Mouse (Mus musculus) layer of hippocampus, adult 9-11 months (tissue): ENCODE measurements around the gene Grm4.
"Not testable (repeated sequence)": the region's sequence is repeated elsewhere in the genome, so short reads cannot be mapped to it uniquely, and the experiment has no call there.

Experiments
- DNase-seq: peaks from one replicate; pipeline ENCODE4 v3.0.0; 2022

Gene Grm4

GRCm38 (mm10) chr17:27385513-27386261 is 135.5 kb downstream of the Grm4 start:
- DNase-seq = no peak

GRCm38 (mm10) chr17:27382916-27383315 is 138.3 kb downstream of the Grm4 start:
- no peak for DNase-seq

GRCm38 (mm10) chr17:27380911-27381459 is 140.2 kb downstream of the Grm4 start:
- DNase-seq = not testable (repeated sequence)

- DNase-seq = no peak
These were observed 142.2 kb downstream of the Grm4 start for GRCm38 (mm10) chr17:27378977-27379376.

GRCm38 (mm10) chr17:27377151-27377550 is 144.1 kb downstream of the Grm4 start:
- DNase-seq = no peak

GRCm38 (mm10) chr17:27375551-27375950 is 145.7 kb downstream of the Grm4 start:
- DNase-seq = no peak
